Mouse (Mus musculus) gastrocnemius, adult 2 months (tissue): ENCODE measurements around the gene Tmem191c. TPM values are rescaled to one million over a fixed set of nuclear protein-coding genes. Genes with fewer than 3 reads are reported as not detected.
A peak's percentile ranks its signal among the peaks of the same experiment; 100 is the strongest.

Experiments used
- DNase-seq: peaks from one replicate; pipeline ENCODE4 v3.0.0; 2022
- H3K27ac ChIP-seq: fragments of 200-600 bp; 2 replicates; pipeline ENCODE4 v1.8.1; 2022; ENCODE audit warnings: mild to moderate bottlenecking
- H3K4me3 ChIP-seq: fragments of 200-600 bp; 2 replicates; pipeline ENCODE4 v1.8.1; 2022; ENCODE audit warnings: mild to moderate bottlenecking, moderate library complexity
- CTCF ChIP-seq: fragments of 200-600 bp; IDR thresholded peaks from 2 replicates; pipeline ENCODE4 v1.8.1; 2022; ENCODE audit warnings: antibody characterized with exemption, mild to moderate bottlenecking, moderate library complexity
- intact Hi-C: fragments of 180-260 bp; cut with DNase I; formaldehyde crosslinking; loops from one replicate; pipeline ENCODE4 v1.15.1; 2025
- total RNA-seq, 2 experiments: library from RNA; stranded (reverse); gene quantifications; 2 replicates each; pipeline ENCODE4 v1.2.3; 2021

Tmem191c gene
- total RNA-seq, 2 experiments from 2014 or later, result 0.92 to 1.7 TPM

- TF ChIP-seq CTCF, result no peak
- intact Hi-C loops, result no loop called here
- no peak for DNase-seq
- Histone ChIP-seq H3K27ac (no peak overlapping the region), H3K4me3 (no peak overlapping the region)
These were observed 26.7 kb upstream of the Tmem191c start for GRCm38 (mm10) chr16:17249135-17249534.

- DNase-seq, result peak; percentile 56
- H3K4me3 ChIP-seq, result no peak overlapping the region
- intact Hi-C loops, result no loop called here
- no peak overlapping the region for H3K27ac ChIP-seq
- no peak for TF ChIP-seq CTCF
These were observed 24.3 kb upstream of the Tmem191c start for GRCm38 (mm10) chr16:17251539-17251938.

GRCm38 (mm10) chr16:17252086-17252726 lies 23.7 kb upstream of the Tmem191c start:
- intact Hi-C loops, result no loop called here
- no peak for DNase-seq
- Histone ChIP-seq H3K4me3 (no peak overlapping the region), H3K27ac (no peak overlapping the region)
- TF ChIP-seq CTCF, result no peak

GRCm38 (mm10) chr16:17252841-17253240 lies 23.0 kb upstream of the Tmem191c start:
- DNase-seq, result no peak
- intact Hi-C loops, result no loop called here
- no peak overlapping the region for H3K4me3 ChIP-seq
- TF ChIP-seq CTCF, result no peak
- H3K27ac ChIP-seq, result no peak overlapping the region

GRCm38 (mm10) chr16:17254005-17254597 lies 21.8 kb upstream of the Tmem191c start:
- intact Hi-C loops, result no loop called here
- no peak overlapping the region for H3K4me3 ChIP-seq
- no peak for TF ChIP-seq CTCF
- DNase-seq, result no peak
- no peak overlapping the region for H3K27ac ChIP-seq

- no peak for TF ChIP-seq CTCF
- intact Hi-C loops, result loop anchor here (5.0 kb wide), 1 partner anchor 43 kb away; no protein-coding TSS in a partner anchor
- Histone ChIP-seq H3K27ac (no peak overlapping the region), H3K4me3 (no peak overlapping the region)
- no peak for DNase-seq
These were observed 20.6 kb upstream of the Tmem191c start for GRCm38 (mm10) chr16:17255270-17255669.

- TF ChIP-seq CTCF, result peak; percentile 33; the same call in 1 of the 2 replicates
- intact Hi-C loops, result loop anchor here (5.0 kb wide), 1 partner anchor 45 kb away; no protein-coding TSS in a partner anchor
- Histone ChIP-seq H3K4me3 (no peak overlapping the region), H3K27ac (peak overlapping the region; percentile 85)
- peak; percentile 94 for DNase-seq
These were observed 18.5 kb upstream of the Tmem191c start for GRCm38 (mm10) chr16:17257359-17257821.

GRCm38 (mm10) chr16:17258917-17259316 lies 17.0 kb upstream of the Tmem191c start:
- H3K27ac ChIP-seq, result no peak overlapping the region
- DNase-seq, result no peak
- intact Hi-C loops, result loop anchor here (5.0 kb wide), 1 partner anchor 47 kb away; no protein-coding TSS in a partner anchor
- no peak overlapping the region for H3K4me3 ChIP-seq
- no peak for TF ChIP-seq CTCF

- intact Hi-C loops, result no loop called here
- TF ChIP-seq CTCF, result no peak
- Histone ChIP-seq H3K4me3 (no peak overlapping the region), H3K27ac (peak overlapping the region; percentile 51)
- DNase-seq, result peak; percentile 11
These were observed 14.5 kb upstream of the Tmem191c start for GRCm38 (mm10) chr16:17261341-17261740.

- intact Hi-C loops, result no loop called here
- no peak for TF ChIP-seq CTCF
- Histone ChIP-seq H3K4me3 (no peak overlapping the region), H3K27ac (no peak overlapping the region)
- no peak for DNase-seq
These were observed 9.8 kb upstream of the Tmem191c start for GRCm38 (mm10) chr16:17266113-17266512.

GRCm38 (mm10) chr16:17267937-17268336 lies 7.9 kb upstream of the Tmem191c start:
- intact Hi-C loops, result no loop called here
- TF ChIP-seq CTCF, result no peak
- no peak for DNase-seq
- H3K27ac ChIP-seq, result no peak overlapping the region
- no peak overlapping the region for H3K4me3 ChIP-seq

GRCm38 (mm10) chr16:17269872-17270271 lies 6.0 kb upstream of the Tmem191c start:
- no peak overlapping the region for H3K4me3 ChIP-seq
- DNase-seq, result no peak
- H3K27ac ChIP-seq, result no peak overlapping the region
- no peak for TF ChIP-seq CTCF
- intact Hi-C loops, result loop anchor here (10.0 kb wide), 1 partner anchor 375 kb away; the partner anchor contains the start of gene Ppm1f

GRCm38 (mm10) chr16:17271124-17271523 lies 4.8 kb upstream of the Tmem191c start:
- peak; percentile 73 for TF ChIP-seq CTCF
- intact Hi-C loops, result loop anchor here (1.0 to 10.0 kb wide), 2 partner anchors 61 to 376 kb away; partner anchors contain the start of gene Ppm1f
- DNase-seq, result peak; percentile 57

More at GRCm38 (mm10) chr16:17271124-17271523, 4.8 kb upstream of the Tmem191c start:
- H3K4me3 ChIP-seq, result no peak overlapping the region
- H3K27ac ChIP-seq, result no peak overlapping the region
